Mouse (Mus musculus) layer of hippocampus, postnatal 10 days (tissue): Measurements from ENCODE around the gene Tmeff1. TPM values are rescaled to one million over a fixed set of nuclear protein-coding genes. Genes with fewer than 3 reads are reported as not detected.

ENCODE experiments used
- DNase-seq, 2 experiments: peaks; one replicate each; pipeline ENCODE4 v3.0.0; 2021; ENCODE audit warnings: low spot score in 2 of 2
- total RNA-seq, 2 experiments: library from RNA; stranded (reverse); gene quantifications; 2 replicates each; pipeline ENCODE4 v1.2.3; 2021

The Tmeff1 gene
- total RNA-seq, 2 experiments from 2014 or later = 178 to 200 TPM

GRCm38 (mm10) chr4:48617201-48617600, 32.2 kb downstream of the Tmeff1 start:
- DNase-seq = no peak

GRCm38 (mm10) chr4:48620121-48620520, 35.1 kb downstream of the Tmeff1 start:
- DNase-seq = no peak

DNA sequence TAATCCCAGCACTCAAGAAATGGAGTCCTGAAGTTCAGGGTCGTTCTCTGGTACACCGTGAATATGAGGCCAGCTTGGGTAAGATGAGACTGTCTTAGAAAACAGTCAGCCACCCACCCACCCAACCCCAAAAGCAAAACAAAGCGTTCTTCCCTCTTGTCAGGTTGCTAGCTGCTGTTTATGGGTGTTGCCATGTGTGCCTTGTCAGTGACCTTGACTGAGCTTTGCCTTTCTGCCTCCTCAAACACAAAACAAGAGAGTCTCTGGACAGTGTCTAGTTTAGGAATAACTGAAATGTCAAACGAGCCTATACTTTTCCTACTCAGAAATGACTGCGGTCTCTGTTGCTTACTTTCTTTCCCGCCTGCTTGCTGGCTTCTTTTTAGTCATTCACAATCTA, 37.3 kb downstream of the Tmeff1 start:
- DNase-seq = no peak

DNA sequence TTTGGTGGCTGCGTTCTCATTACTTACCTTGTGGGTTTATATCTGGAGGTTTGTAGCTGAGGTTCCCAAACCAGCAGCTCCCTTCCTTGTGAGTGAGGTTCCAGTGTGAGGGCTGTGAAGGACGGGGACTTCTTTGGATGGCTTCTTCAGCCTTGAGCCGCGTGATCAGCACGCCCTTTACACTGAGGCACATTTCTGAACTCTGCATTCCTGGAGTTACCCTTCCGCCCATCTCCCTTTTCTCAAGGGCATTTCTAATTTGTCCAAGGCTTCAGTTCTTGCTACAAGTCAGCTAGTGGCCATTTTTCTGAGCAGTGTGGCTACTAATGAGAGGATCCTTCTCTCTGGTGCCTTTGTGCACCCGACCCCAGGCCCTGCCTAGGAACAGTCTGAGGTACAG, 38.0 kb downstream of the Tmeff1 start:
- no peak for DNase-seq

DNA sequence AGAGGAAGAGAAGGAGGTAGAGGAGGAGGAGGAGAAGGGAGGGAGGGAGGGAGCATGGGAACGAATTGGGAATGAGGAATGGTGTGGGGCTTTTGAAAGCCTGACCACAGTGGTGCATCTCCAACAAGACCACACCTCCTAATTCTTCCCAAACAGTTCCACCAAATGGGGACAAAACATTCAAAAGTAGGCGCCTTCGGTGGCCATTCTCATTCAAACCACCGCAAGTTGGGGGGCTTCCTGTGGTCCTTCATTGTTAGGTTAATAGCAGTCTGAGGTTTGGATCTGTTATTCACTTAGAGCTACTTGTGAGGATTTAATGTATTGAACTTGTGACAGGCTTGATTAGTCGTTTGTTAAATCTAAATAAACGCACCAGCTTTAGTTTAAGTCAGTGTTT, 40.0 kb downstream of the Tmeff1 start:
- DNase-seq = no peak

DNA sequence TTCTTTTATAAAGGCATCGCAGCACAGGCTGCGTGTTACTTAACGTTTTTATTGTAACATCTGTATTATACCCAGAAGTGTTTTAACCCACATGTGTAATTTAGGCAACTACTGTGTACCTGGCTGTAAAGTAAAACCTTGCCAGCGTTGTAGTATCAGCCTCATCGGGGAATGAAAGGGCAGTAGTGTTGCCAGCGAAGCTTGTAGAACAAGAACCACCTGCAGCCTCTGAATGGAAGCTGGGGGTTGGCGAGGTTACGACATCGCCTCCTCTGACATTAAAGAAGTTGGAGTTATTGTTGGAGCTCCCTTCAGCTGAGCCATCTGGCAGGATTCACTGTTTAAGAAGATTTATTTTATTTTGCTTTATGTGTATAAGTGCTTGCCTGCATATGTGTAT, 40.9 kb downstream of the Tmeff1 start:
- DNase-seq = no peak

GRCm38 (mm10) chr4:48629445-48629844, 44.5 kb downstream of the Tmeff1 start:
- peak in 1 of 2 experiments; percentile 44 for DNase-seq

GRCm38 (mm10) chr4:48633529-48633928, 48.6 kb downstream of the Tmeff1 start:
- no peak for DNase-seq

- DNase-seq = no peak
These were observed 49.1 kb downstream of the Tmeff1 start for GRCm38 (mm10) chr4:48634058-48634457.

GRCm38 (mm10) chr4:48636831-48637230, 51.9 kb downstream of the Tmeff1 start:
- no peak for DNase-seq

GRCm38 (mm10) chr4:48638132-48638531, 53.2 kb downstream of the Tmeff1 start:
- DNase-seq = no peak

GRCm38 (mm10) chr4:48639503-48639902, 54.5 kb downstream of the Tmeff1 start:
- DNase-seq = no peak

- DNase-seq = no peak
These were observed 58.8 kb downstream of the Tmeff1 start for GRCm38 (mm10) chr4:48643801-48644200.

GRCm38 (mm10) chr4:48646143-48646542, 61.2 kb downstream of the Tmeff1 start:
- no peak for DNase-seq

GRCm38 (mm10) chr4:48650617-48651360, 65.8 kb downstream of the Tmeff1 start:
- DNase-seq = no peak

GRCm38 (mm10) chr4:48654118-48654517, 69.1 kb downstream of the Tmeff1 start:
- DNase-seq = no peak

GRCm38 (mm10) chr4:48656530-48656929, 71.6 kb downstream of the Tmeff1 start:
- DNase-seq = no peak

- no peak for DNase-seq
These were observed 75.2 kb downstream of the Tmeff1 start for GRCm38 (mm10) chr4:48660144-48660543.

- no peak for DNase-seq
These were observed 75.9 kb downstream of the Tmeff1 start for GRCm38 (mm10) chr4:48660619-48661575.

GRCm38 (mm10) chr4:48663271-48663670, 78.3 kb downstream of the Tmeff1 start, which contains the start of gene Cavin4:
TSS of gene Cavin4 (plus strand) at chr4:48663514.
- DNase-seq = no peak

GRCm38 (mm10) chr4:48664021-48664420, 79.0 kb downstream of the Tmeff1 start:
- DNase-seq = no peak

GRCm38 (mm10) chr4:48667279-48667678, 82.3 kb downstream of the Tmeff1 start:
- DNase-seq = no peak
